Mouse (Mus musculus): ENCODE data around the gene Dgki. TPM values are rescaled to one million over a fixed set of nuclear protein-coding genes. Genes with fewer than 3 reads are reported as not detected.
A peak's percentile ranks its signal among the peaks of the same experiment; 100 is the strongest.
"Not testable (repeated sequence)": the region's sequence is repeated elsewhere in the genome, so short reads cannot be mapped to it uniquely, and the experiment has no call there.

Gene Dgki
- polyA plus RNA-seq, 1 experiment from 2014 or later, result 9.2 TPM

DNA sequence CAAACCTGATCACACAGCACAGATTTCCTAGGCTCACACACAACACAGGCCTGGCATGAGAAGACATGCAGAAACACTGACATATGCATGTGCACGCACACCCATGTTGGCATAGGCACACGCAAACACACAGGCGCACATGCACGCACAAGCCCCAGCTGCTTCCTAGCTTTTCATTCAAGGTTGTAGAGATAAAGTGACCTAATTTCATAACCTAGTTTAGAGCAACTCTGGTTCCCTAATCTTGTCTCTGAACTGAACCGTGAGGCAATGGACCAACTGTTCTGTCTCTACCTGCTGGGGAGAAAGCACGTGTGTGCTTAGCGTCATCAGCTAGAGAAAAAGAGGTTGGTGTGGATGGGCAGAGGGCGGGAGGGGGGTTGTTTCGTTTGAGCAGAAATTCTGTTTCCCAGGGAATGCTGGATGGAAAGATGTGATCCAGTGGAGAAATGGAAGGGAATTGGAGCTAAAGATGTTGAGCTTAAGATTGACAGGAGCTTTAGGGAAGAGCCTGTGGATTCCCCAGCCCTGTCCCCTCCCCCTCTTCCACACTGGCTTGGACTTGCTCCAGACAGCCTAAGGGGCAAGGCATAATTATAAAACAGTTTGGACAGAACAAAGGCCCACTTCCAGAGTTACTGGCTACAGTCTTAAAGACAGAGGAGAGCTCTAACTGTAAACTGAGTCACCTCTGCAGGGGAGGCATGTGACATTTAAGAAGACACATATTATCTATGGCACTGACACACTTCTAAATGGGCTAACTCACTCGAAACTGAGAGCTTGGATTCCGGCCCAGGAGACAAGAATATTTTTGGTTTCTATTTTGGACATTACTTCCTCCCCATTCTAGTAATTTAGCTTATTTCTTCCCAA, 156.8 kb downstream of the Dgki start:
- Histone ChIP-seq H3K36me3 (ENCODE audit: control insufficient read depth, insufficient read depth, low read length) (no peaks in the 10 kb centered on the region), H3K4me2 (ENCODE audit: low read length) (no peak overlapping the region), H3K27me3 (ENCODE audit: control insufficient read depth, insufficient read depth, low read length) (no peaks in the 10 kb centered on the region), H3K9me3 (ENCODE audit: control insufficient read depth, low read length) (no peaks in the 10 kb centered on the region), H3K27ac (replicated peaks; ENCODE audit: low read depth, low read length) (no peak overlapping the region), H3K9ac (replicated peaks; ENCODE audit: low read length) (no peak overlapping the region), H3K4me1 (ENCODE audit: control insufficient read depth, insufficient read depth, low read length) (no peaks in the 10 kb centered on the region), H3K4me3 (replicated peaks; ENCODE audit: low read depth, low read length) (no peak overlapping the region)
- WGBS, result 78% methylated on average over 11 of the region's 11 CpGs
- DNase-seq (peak; percentile 48), ATAC-seq (ENCODE audit: low FRiP score, low TSS enrichment) (no peak)

DNA sequence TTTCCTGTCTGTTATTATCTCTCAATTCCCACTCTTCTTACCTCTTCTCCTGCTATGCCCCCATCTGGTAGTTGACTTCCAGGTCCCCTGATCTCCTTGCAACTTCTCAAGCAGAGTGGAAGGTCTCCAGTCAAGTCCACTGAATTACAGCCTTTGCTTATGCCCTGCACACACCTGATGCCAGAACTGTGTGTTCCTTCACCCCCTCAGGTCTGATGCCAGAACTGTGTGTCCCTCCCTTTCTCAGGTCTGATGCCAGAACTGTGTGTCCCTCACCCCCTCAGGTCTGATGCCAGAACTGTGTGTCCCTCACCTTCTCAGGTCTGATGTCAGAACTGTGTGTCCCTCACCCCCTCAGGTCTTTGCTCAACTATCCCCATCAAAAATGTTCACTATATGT, 161.2 kb downstream of the Dgki start:
- Histone ChIP-seq H3K4me2 (ENCODE audit: low read length) (no peak overlapping the region), H3K27ac (replicated peaks; ENCODE audit: low read depth, low read length) (no peak overlapping the region), H3K9ac (replicated peaks; ENCODE audit: low read length) (no peak overlapping the region), H3K27me3 (ENCODE audit: control insufficient read depth, insufficient read depth, low read length) (no peaks in the 10 kb centered on the region), H3K9me3 (ENCODE audit: control insufficient read depth, low read length) (no peaks in the 10 kb centered on the region), H3K4me1 (ENCODE audit: control insufficient read depth, insufficient read depth, low read length) (no peaks in the 10 kb centered on the region), H3K36me3 (ENCODE audit: control insufficient read depth, insufficient read depth, low read length) (no peaks in the 10 kb centered on the region), H3K4me3 (replicated peaks; ENCODE audit: low read depth, low read length) (no peak overlapping the region)
- DNase-seq, result no peak
- no peak for ATAC-seq (ENCODE audit: low FRiP score, low TSS enrichment)

DNA sequence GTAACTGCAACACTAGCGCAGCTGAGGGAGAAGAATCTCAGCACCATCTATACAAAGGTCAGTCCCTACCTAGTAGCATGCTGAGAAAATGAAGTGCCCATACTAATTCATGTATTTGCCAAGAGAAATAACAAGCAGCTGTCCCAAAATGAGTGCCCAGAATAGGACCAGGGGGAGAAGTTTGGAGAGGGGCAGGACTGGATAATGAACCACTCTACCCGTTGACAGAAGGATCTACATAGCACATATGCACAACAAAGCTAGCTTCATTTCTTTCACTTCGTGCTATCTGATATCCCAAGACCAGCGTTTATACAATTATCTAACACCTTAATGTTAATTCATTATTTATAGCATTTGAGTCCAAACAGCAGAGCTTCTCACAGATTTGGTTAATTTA, 168.7 kb downstream of the Dgki start:
- no peaks in the 10 kb centered on the region for H3K4me1 ChIP-seq (ENCODE audit: control insufficient read depth, insufficient read depth, low read length)
- H3K4me3 ChIP-seq (replicated peaks; ENCODE audit: low read depth, low read length), result no peak overlapping the region
- WGBS, result 83% methylated on average over 4 of the region's 4 CpGs
- no peaks in the 10 kb centered on the region for H3K9me3 ChIP-seq (ENCODE audit: control insufficient read depth, low read length)
- DNase-seq (no peak), ATAC-seq (ENCODE audit: low FRiP score, low TSS enrichment) (no peak)
- no peak overlapping the region for H3K9ac ChIP-seq (replicated peaks; ENCODE audit: low read length)
- no peaks in the 10 kb centered on the region for H3K36me3 ChIP-seq (ENCODE audit: control insufficient read depth, insufficient read depth, low read length)
- H3K27me3 ChIP-seq (ENCODE audit: control insufficient read depth, insufficient read depth, low read length), result no peaks in the 10 kb centered on the region
- no peak overlapping the region for H3K4me2 ChIP-seq (ENCODE audit: low read length)
- no peak overlapping the region for H3K27ac ChIP-seq (replicated peaks; ENCODE audit: low read depth, low read length)

DNA sequence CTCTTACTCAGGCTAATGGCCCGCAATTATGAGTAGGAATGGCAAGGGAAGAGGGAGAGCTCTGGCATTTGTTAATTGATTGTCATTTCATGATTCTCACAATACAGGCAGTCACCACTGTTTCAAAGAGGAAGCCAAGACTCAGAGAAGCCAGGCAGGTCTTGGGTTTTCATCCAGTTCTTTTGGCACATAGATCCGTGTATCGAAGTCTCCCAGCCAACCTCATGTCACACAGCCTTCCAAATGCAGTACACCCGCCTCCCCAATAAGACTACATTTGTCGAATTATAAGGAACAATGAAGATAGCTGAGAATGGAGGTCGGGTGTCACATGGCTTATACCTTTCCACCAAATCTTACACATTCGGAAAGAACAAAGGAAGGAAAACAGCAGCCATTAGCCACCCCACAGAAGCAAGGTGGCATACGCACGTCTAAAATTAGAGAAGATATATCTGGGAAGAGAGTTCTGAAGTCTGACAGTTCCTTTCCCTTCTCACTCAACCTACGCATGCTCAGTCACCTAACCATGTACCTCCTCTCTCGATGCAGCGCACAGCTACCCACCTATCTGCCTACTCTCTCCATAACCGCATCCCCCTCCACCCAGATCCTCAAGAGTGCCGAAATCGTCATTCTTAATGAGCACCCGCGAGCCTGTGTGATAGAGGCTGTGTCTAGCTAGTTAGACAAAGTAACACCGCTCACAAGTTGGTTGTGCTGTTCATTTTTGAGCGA, 179.4 kb downstream of the Dgki start:
- no peaks in the 10 kb centered on the region for H3K9me3 ChIP-seq (ENCODE audit: control insufficient read depth, low read length)
- 93% methylated on average over 19 of the region's 19 CpGs for WGBS
- H3K4me1 ChIP-seq (ENCODE audit: control insufficient read depth, insufficient read depth, low read length), result no peaks in the 10 kb centered on the region
- no peaks in the 10 kb centered on the region for H3K27me3 ChIP-seq (ENCODE audit: control insufficient read depth, insufficient read depth, low read length)
- DNase-seq (no peak), ATAC-seq (ENCODE audit: low FRiP score, low TSS enrichment) (no peak)
- H3K4me3 ChIP-seq (replicated peaks; ENCODE audit: low read depth, low read length), result no peak overlapping the region
- H3K27ac ChIP-seq (replicated peaks; ENCODE audit: low read depth, low read length), result no peak overlapping the region
- no peak overlapping the region for H3K9ac ChIP-seq (replicated peaks; ENCODE audit: low read length)
- H3K4me2 ChIP-seq (ENCODE audit: low read length), result no peak overlapping the region
- H3K36me3 ChIP-seq (ENCODE audit: control insufficient read depth, insufficient read depth, low read length), result no peaks in the 10 kb centered on the region

DNA sequence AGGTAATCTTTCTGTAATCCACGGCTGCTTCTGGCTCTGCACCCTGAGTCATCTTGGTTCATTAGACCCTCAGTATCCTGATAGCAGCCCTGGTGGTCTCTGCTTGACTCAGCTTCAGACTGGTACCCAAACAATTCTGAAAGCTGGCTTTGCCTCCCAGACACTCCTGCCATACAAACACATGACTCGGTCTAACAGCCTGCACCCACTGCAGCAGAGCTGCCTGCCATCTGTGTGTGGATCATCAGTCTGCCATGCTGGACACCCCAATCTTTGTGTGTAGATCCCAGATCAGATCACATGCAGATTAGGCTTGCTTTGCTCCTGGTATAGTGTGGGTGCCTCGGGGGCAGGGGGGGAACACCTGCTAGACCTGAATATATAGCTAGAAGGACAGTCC, 180.8 kb downstream of the Dgki start:
- H3K4me2 ChIP-seq (ENCODE audit: low read length), result no peak overlapping the region
- no peaks in the 10 kb centered on the region for H3K9me3 ChIP-seq (ENCODE audit: control insufficient read depth, low read length)
- H3K27ac ChIP-seq (replicated peaks; ENCODE audit: low read depth, low read length), result no peak overlapping the region
- H3K4me3 ChIP-seq (replicated peaks; ENCODE audit: low read depth, low read length), result no peak overlapping the region
- DNase-seq (no peak), ATAC-seq (ENCODE audit: low FRiP score, low TSS enrichment) (no peak)
- no peaks in the 10 kb centered on the region for H3K27me3 ChIP-seq (ENCODE audit: control insufficient read depth, insufficient read depth, low read length)
- H3K4me1 ChIP-seq (ENCODE audit: control insufficient read depth, insufficient read depth, low read length), result no peaks in the 10 kb centered on the region
- no peak overlapping the region for H3K9ac ChIP-seq (replicated peaks; ENCODE audit: low read length)
- H3K36me3 ChIP-seq (ENCODE audit: control insufficient read depth, insufficient read depth, low read length), result no peaks in the 10 kb centered on the region
- 84% methylated on average over 3 of the region's 3 CpGs for WGBS

DNA sequence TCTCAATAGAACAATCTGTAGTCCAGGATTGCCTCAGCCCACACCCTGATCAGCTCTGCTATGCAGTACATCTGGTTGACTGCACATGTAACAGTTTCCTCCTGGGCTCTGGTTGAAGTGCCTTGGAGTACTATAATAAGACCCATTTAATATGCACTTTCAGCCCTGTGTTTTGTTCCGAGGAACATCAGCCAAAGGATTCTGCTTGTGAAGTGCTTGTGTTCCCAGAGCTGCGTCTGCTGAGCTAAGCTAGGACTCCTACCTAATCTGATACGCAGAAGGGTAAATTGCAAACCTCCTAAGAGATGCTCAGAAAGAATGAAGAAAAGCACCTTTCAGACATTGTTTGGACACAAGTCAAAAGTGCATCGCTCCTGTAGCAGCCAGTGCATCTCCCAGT, 186.9 kb downstream of the Dgki start:
- Histone ChIP-seq H3K9me3 (ENCODE audit: control insufficient read depth, low read length) (no peaks in the 10 kb centered on the region), H3K9ac (replicated peaks; ENCODE audit: low read length) (no peak overlapping the region), H3K36me3 (ENCODE audit: control insufficient read depth, insufficient read depth, low read length) (no peaks in the 10 kb centered on the region), H3K27me3 (ENCODE audit: control insufficient read depth, insufficient read depth, low read length) (no peaks in the 10 kb centered on the region), H3K4me3 (replicated peaks; ENCODE audit: low read depth, low read length) (no peak overlapping the region), H3K4me1 (ENCODE audit: control insufficient read depth, insufficient read depth, low read length) (no peaks in the 10 kb centered on the region), H3K27ac (replicated peaks; ENCODE audit: low read depth, low read length) (no peak overlapping the region), H3K4me2 (ENCODE audit: low read length) (no peak overlapping the region)
- WGBS, result 89% methylated on average over 4 of the region's 4 CpGs
- ATAC-seq (ENCODE audit: low FRiP score, low TSS enrichment) (no peak), DNase-seq (no peak)

DNA sequence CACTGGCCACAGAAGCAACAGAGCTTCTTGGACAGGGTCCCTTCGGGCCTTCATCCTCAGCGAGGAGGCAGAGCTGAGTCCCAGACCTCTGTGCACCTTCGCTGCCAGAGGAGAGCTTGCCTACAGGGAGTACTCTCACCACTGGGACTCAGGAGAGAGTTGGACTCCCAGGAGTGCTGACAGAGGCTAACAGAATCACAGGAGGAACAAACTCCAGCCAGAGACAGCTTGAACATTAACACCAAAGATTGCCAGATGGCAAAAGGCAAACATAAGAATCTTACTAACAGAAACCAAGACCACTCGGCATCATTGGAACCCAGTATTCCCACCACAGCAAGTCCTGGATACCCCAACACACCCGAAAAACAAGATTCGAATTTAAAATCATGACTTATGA, 193.7 kb downstream of the Dgki start:
- H3K36me3 ChIP-seq (ENCODE audit: control insufficient read depth, insufficient read depth, low read length); ATAC-seq (ENCODE audit: low FRiP score, low TSS enrichment); H3K9ac ChIP-seq (replicated peaks; ENCODE audit: low read length); H3K4me2 ChIP-seq (ENCODE audit: low read length); H3K4me1 ChIP-seq (ENCODE audit: control insufficient read depth, insufficient read depth, low read length); H3K27me3 ChIP-seq (ENCODE audit: control insufficient read depth, insufficient read depth, low read length); DNase-seq; H3K4me3 ChIP-seq (replicated peaks; ENCODE audit: low read depth, low read length); H3K27ac ChIP-seq (replicated peaks; ENCODE audit: low read depth, low read length); H3K9me3 ChIP-seq (ENCODE audit: control insufficient read depth, low read length): not testable (repeated sequence)
- 91% methylated on average over 6 of the region's 6 CpGs for WGBS

DNA sequence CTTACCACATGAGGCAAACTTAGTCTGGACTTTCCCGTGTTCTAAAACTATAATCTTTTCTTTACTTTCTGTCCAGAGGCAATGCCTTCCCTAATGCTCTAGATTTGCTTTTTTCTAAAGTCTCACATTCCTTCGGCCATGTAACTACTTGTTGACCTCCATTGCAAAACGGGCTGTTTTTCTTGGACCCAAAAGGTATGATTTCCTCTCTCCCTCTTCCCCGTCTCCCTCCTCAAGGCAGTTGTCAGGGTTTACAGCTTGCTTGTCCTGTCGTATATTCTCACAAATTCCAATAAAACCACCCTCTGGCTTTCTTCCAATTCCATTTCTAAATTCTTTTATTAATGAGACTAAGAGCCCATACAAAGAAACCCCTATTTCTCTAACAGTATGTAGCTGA, 199.6 kb downstream of the Dgki start:
- no peak overlapping the region for H3K9ac ChIP-seq (replicated peaks; ENCODE audit: low read length)
- DNase-seq, result no peak
- H3K27me3 ChIP-seq (ENCODE audit: control insufficient read depth, insufficient read depth, low read length), result no peaks in the 10 kb centered on the region
- no peak overlapping the region for H3K4me3 ChIP-seq (replicated peaks; ENCODE audit: low read depth, low read length)
- ATAC-seq (ENCODE audit: low FRiP score, low TSS enrichment), result no peak
- no peak overlapping the region for H3K27ac ChIP-seq (replicated peaks; ENCODE audit: low read depth, low read length)
- no peaks in the 10 kb centered on the region for H3K4me1 ChIP-seq (ENCODE audit: control insufficient read depth, insufficient read depth, low read length)
- H3K36me3 ChIP-seq (ENCODE audit: control insufficient read depth, insufficient read depth, low read length), result no peaks in the 10 kb centered on the region
- no peak overlapping the region for H3K4me2 ChIP-seq (ENCODE audit: low read length)
- H3K9me3 ChIP-seq (ENCODE audit: control insufficient read depth, low read length), result no peaks in the 10 kb centered on the region
- WGBS, result 84% methylated on average over 5 of the region's 5 CpGs
